Mouse (Mus musculus) cerebellum, postnatal 25 days (tissue): ENCODE data around the gene Stx1b.

Source experiments
- DNase-seq, 2 experiments: peaks; one replicate each; pipeline ENCODE4 v3.0.0; 2021; ENCODE audit warnings: mixed read lengths in 2 of 2

Stx1b gene

GRCm38 (mm10) chr7:127815954-127816821 lies 8.2 kb downstream of the Stx1b start:
- DNase-seq = peak; percentile 65 to 72

GRCm38 (mm10) chr7:127815116-127815665 lies 9.2 kb downstream of the Stx1b start:
- DNase-seq = peak; percentile 33 to 42

DNA sequence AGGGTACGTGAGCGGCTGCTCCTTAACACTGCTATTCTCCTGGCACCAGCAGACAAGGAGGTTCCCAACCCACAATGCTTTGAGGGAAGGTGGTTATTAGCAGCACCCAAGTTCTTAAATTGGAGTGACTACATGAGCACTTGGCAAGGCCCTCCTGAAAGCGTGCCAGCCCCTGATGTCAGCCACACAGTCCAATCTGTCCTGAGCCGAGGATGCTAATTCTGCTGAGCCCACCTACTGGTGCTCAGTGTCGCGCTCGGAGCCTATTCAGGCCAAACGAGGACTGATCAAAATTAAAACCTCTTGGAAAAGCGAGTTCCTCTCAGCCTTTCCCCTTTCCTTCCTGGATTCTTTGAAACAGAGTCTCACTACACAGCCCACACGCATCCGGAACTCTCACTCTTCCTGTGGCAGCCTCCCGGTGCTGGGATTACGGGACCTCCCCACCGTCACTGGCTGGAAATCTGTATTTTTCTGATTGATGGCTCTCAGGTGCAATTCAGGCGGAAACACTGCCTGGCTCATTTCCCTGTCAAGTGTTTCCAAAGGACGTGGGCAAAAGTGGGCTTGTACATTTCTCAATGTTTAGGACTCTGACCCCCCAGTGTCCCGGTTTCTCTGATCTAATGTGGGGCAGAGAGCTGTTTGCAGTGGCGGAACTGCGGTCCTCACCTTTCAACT lies 10.0 kb downstream of the Stx1b start:
- DNase-seq = peak; percentile 98

DNA sequence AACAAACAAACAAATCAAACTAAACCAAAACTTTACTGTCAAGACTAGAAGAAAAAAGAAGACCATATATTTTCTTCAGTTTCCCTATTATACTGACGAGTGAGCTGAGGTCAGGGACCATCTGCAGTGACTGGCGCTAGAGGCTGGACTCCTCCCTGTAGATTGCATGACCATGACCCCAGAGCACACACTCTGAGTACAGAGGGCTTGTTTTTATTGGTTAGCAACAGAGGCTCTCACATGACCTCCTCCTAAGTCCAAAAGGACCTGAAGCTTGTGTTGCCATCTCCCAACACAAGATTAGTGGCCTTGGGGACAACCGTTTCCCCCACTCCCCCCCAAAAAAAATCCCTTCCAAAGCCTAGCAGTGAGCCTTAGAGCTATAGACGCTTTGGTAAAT lies 10.5 kb downstream of the Stx1b start:
- no peak for DNase-seq

GRCm38 (mm10) chr7:127812292-127812691 lies 12.1 kb downstream of the Stx1b start:
- peak; percentile 62 to 75 for DNase-seq

DNA sequence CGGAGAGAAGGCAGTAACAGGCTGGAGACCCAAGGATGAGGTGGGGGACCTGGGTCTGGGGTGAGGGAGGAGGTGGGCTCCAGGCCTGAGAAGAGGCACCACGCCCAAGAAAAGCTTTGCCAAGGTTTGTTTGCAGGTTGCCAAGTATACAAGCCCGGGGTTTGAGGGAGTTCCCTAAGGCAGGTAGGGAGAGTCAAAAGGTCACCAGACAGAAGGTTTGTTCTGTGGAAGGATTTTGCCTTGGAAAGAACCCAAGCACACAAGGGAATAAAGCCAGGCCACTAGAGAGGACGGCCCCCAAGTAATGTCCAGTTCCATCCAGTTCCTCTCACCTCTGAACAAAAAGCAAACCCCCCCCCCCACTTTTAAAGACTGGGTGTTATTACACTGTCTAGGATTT lies 13.1 kb downstream of the Stx1b start:
- DNase-seq = no peak

GRCm38 (mm10) chr7:127810650-127811049 lies 13.7 kb downstream of the Stx1b start:
- peak in 1 of 2 experiments; percentile 43 for DNase-seq

DNA sequence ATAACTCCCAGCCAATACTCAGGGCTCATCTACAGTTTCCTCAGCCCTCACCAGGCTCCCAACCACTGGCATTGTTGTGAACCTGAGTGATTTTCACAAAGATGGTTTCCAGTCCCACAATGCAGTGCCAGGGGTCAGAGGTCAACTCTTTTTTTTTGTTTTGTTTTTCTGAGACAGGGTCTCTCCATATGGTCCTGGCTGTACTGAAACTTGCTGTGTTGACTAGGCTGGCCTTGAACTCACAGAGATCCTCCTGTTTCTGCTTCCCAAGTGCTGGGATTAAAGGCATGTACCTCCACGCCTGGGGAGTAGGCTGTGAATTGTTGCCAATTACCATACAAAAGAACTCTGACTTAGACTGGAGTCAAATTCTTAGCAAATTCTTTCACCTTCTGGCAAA lies 14.5 kb downstream of the Stx1b start:
- no peak for DNase-seq

- DNase-seq = no peak
Measured at GRCm38 (mm10) chr7:127808821-127809220, 15.5 kb downstream of the Stx1b start.

GRCm38 (mm10) chr7:127802313-127802712 lies 22.0 kb downstream of the Stx1b start:
- peak; percentile 87 to 88 for DNase-seq

GRCm38 (mm10) chr7:127801010-127801621 lies 23.2 kb downstream of the Stx1b start:
- peak; percentile 63 to 64 for DNase-seq

- peak; percentile 93 for DNase-seq
Measured at GRCm38 (mm10) chr7:127800435-127801009, 23.8 kb downstream of the Stx1b start, which contains the start of gene Hsd3b7. Gene Hsd3b7, plus strand, starts transcription at chr7:127800604.

GRCm38 (mm10) chr7:127799738-127800137 lies 24.6 kb downstream of the Stx1b start:
- DNase-seq = peak; percentile 43 to 59

DNA sequence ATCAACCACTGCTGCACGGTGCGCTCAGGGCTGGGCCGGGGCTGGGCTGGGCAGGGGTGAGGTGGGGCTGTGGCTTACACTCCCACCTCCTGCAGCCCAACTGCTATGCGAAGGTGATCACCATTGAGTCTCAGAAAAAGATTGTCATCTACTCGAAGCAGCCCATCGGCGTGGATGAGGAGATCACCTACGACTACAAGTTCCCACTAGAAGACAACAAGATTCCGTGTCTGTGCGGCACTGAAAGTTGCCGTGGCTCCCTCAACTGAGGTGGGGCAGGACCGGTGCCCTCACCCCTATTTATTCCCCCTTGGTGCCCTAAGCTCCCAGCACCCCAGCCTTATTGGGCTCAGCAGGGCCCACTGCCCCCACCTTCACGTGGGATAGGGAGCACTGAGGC lies 25.1 kb downstream of the Stx1b start:
- DNase-seq = no peak

DNA sequence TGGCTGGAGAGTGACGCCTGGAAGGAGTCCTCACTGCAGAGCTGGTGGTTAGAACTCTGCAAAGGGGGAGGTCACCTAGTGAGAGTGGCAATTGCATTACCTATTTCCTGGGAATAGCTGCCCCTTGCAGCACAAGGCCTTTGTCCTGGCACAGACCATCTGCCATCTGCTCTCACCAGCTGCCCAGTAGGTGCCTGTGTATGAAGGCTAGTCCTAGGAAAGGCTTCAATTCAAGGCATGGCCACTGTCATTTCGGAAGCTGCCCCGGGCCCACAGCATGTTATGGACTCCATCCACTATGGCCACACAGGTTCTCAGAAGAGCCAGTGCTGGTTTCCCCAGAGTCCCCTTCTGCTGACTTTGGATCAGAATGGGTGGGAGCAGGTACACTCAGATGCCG lies 25.8 kb downstream of the Stx1b start:
- DNase-seq = peak; percentile 95 to 97

DNA sequence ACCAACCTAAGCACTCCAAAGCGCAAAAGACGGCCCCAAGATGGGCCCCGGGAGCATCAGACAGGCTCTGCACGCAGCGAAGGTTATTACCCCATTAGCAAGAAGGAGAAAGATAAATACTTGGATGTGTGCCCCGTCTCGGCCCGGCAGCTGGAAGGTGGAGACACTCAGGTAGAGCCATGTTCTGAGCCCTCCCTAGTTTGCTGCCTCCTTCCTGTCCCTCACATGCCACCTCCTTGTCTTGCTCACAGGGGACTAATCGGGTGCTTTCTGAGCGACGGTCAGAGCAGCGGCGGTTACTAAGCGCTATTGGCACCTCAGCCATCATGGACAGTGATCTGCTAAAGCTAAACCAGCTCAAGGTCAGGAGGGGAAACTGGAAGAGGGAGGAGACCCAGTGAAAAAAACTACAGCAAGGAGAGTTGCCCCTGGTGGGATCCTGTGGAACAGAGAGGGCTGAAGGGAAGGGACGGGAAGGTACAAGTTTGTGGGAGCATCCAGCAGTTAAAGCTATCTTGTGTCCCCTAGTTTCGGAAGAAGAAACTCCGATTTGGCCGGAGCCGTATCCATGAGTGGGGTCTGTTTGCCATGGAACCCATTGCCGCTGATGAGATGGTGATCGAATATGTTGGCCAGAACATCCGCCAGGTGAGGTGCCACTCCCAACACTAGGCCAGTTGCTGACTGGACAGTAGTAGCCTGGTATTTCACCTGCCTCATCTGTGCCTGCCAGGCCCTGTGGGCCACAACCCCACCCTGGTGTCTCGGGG lies 27.1 kb downstream of the Stx1b start:
- peak in 1 of 2 experiments; percentile 22 for DNase-seq

GRCm38 (mm10) chr7:127785308-127785707 lies 39.0 kb downstream of the Stx1b start, which contains the start of gene Gm49388:
Gene Gm49388, plus strand, starts transcription at chr7:127785608.
- no peak for DNase-seq

DNA sequence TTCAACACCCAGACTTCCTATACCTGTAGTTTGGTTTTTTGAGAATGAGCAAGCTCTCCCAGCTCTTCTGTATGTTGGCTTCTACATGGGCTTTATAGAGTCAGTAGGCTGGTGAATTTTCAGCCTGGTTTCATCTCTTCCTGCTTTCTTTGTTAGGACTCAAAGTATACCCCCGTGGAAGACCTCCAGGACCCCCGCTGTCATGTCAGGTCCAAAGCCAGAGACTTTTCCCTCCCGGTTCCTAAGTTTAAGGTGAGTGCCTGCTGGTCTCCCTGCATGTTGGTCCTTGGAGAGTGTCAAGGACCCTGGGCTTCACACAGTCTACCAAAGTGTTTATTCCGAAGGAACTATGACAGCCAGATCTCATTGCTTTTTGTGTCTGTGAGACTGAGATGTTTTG lies 46.0 kb downstream of the Stx1b start:
- DNase-seq = peak; percentile 24 to 54

- peak in 1 of 2 experiments; percentile 82 for DNase-seq
Measured at GRCm38 (mm10) chr7:127777474-127778266, 46.7 kb downstream of the Stx1b start.

DNA sequence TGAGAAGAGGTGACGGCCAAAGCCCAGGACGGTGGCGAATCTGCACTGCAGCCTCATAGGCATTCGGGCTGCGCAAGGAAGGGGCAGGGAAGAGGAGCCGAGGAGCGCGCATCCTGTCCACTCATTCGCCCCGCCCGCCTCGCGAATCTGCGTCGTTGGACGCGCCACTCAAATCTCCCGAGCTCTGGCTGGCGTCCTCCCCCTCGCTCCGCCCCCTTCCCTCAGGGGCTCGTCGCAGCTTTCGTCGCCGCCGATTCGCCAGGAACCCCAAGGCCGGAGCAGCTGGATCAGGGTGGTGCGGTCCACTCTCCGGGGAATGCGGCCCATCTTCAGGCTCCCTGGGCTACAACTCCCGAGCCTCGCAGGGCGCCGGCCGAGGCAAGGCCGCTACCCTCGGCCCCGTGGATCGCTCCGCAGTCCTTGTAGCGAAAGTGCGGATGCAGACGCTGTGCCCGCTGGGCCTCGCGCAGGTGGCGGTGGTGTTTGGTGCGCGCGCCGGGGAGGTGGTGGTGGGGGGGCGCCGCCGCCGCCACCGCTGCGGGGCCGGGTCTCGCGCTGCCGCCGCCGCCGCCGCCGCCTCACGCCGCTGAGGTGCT lies 47.4 kb downstream of the Stx1b start:
- peak; percentile 98 to 99 for DNase-seq

DNA sequence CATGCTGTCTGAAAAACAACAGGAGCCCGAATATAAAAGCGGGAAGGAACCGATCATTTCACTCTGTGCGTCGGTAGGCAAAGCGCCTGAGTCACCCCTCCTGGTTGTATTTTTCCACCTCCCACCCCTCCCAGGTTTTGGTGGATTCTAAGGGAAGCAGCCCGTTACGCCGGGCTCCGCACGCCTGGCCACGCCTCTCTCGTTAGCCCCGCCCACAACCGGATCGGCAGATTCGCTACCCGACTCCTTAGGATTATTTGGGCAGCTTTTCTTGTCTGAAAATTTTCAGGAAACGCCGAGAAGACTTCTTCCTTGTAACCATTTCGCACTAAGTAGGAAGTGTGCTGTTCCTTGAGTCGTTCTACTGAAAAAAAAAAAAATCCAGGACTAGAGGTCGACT lies 47.9 kb downstream of the Stx1b start, which contains the start of gene Setd1a:
Gene Setd1a, plus strand, starts transcription at position 245 of the 400 bp plus-strand sequence.
- DNase-seq = peak; percentile 92 to 96
